Mouse (Mus musculus) granulocyte monocyte progenitor cell, adult 5-6 weeks (primary cell): ENCODE results near the gene Ak2. TPM values are rescaled to one million over a fixed set of nuclear protein-coding genes. Genes with fewer than 3 reads are reported as not detected.

Source experiments
- total RNA-seq, 2 experiments: library from RNA; stranded (forward) in 1 of 2; stranded (reverse) in 1 of 2; fragments of 200-712, 200-1000 nt in 1 of 2; fragments of >200 nt in 1 of 2; fragmentation: Nextera tagmentation in 1 of 2; gene quantifications; 2 replicates each; pipeline ENCODE4 v1.2.3; 2014 to 2017

Gene Ak2
- total RNA-seq, 2 experiments from 2014 or later = 166 to 169 TPM

Other genes with a start within 250 kb of the Ak2 start
- not detected in 2 replicates for gene A3galt2, start 236.6 kb upstream of the Ak2 start, total RNA-seq (2014; fragmentation: Nextera tagmentation)
- 0.04 TPM in 1 of 2 replicates, not detected in the other for gene A3galt2, start 236.6 kb upstream of the Ak2 start, total RNA-seq (2017)
- gene Zfp362, start 185.9 kb upstream of the Ak2 start, total RNA-seq (2014; fragmentation: Nextera tagmentation) = 32.7 and 40.1 TPM in 2 replicates
- gene Zfp362, start 185.9 kb upstream of the Ak2 start, total RNA-seq (2017) = 3.7 and 4.4 TPM in 2 replicates
- 0.34 and 2.1 TPM in 2 replicates for gene Trim62, start 108.4 kb upstream of the Ak2 start, total RNA-seq (2014; fragmentation: Nextera tagmentation)
- gene Trim62, start 108.4 kb upstream of the Ak2 start, total RNA-seq (2017) = 0.10 and 0.30 TPM in 2 replicates
- gene Azin2, start 29.5 kb upstream of the Ak2 start, total RNA-seq (2014; fragmentation: Nextera tagmentation) = 3.3 and 9.7 TPM in 2 replicates
- 0.21 and 0.95 TPM in 2 replicates for gene Azin2, start 29.5 kb upstream of the Ak2 start, total RNA-seq (2017)
- gene Rnf19b, start 66.3 kb downstream of the Ak2 start, total RNA-seq (2014; fragmentation: Nextera tagmentation) = 30.6 and 31.7 TPM in 2 replicates
- 54.3 and 75.1 TPM in 2 replicates for gene Rnf19b, start 66.3 kb downstream of the Ak2 start, total RNA-seq (2017)
- not detected in 2 replicates for gene Tmem54, start 113.6 kb downstream of the Ak2 start, total RNA-seq (2014; fragmentation: Nextera tagmentation)
- gene Tmem54, start 113.6 kb downstream of the Ak2 start, total RNA-seq (2017) = not detected in 2 replicates
- gene Hpca, start 130.1 kb downstream of the Ak2 start, total RNA-seq (2014; fragmentation: Nextera tagmentation) = not detected in 2 replicates
- not detected in 2 replicates for gene Hpca, start 130.1 kb downstream of the Ak2 start, total RNA-seq (2017)
- gene Fndc5, start 145.0 kb downstream of the Ak2 start, total RNA-seq (2014; fragmentation: Nextera tagmentation) = not detected in 2 replicates
- not detected in 2 replicates for gene Fndc5, start 145.0 kb downstream of the Ak2 start, total RNA-seq (2017)
- gene S100pbp, start 197.8 kb downstream of the Ak2 start, total RNA-seq (2014; fragmentation: Nextera tagmentation) = 20.8 and 30.0 TPM in 2 replicates
- gene S100pbp, start 197.8 kb downstream of the Ak2 start, total RNA-seq (2017) = 14.8 and 18.3 TPM in 2 replicates
- gene Yars, start 197.8 kb downstream of the Ak2 start, total RNA-seq (2014; fragmentation: Nextera tagmentation) = 42.7 and 44.3 TPM in 2 replicates
- gene Yars, start 197.8 kb downstream of the Ak2 start, total RNA-seq (2017) = 56.7 and 64.5 TPM in 2 replicates